Mouse (Mus musculus): ENCODE measurements around the gene Zcchc24.

The Zcchc24 gene

GRCm38 (mm10) chr14:25776294-25776693, 7.5 kb upstream of the Zcchc24 start:
- no peak for DNase-seq (ENCODE audit: low spot score)

GRCm38 (mm10) chr14:25774100-25774499, 5.3 kb upstream of the Zcchc24 start:
- DNase-seq (ENCODE audit: low spot score): no peak

GRCm38 (mm10) chr14:25773039-25773438, 4.2 kb upstream of the Zcchc24 start:
- DNase-seq (ENCODE audit: low spot score): no peak

- DNase-seq (ENCODE audit: low spot score): no peak
These were observed 927 bp upstream of the Zcchc24 start for GRCm38 (mm10) chr14:25769626-25770306.

- DNase-seq (ENCODE audit: low spot score): no peak
These were observed 462 bp downstream of the Zcchc24 start for GRCm38 (mm10) chr14:25768261-25768893.

GRCm38 (mm10) chr14:25767725-25768203, 1.1 kb downstream of the Zcchc24 start:
- no peak for DNase-seq (ENCODE audit: low spot score)

GRCm38 (mm10) chr14:25766441-25766840, 2.4 kb downstream of the Zcchc24 start:
- DNase-seq (ENCODE audit: low spot score): no peak

GRCm38 (mm10) chr14:25765921-25766320, 2.9 kb downstream of the Zcchc24 start:
- DNase-seq (ENCODE audit: low spot score): no peak

GRCm38 (mm10) chr14:25765146-25765545, 3.7 kb downstream of the Zcchc24 start:
- DNase-seq (ENCODE audit: low spot score): no peak

- no peak for DNase-seq (ENCODE audit: low spot score)
These were observed 7.7 kb downstream of the Zcchc24 start for GRCm38 (mm10) chr14:25761184-25761583.

GRCm38 (mm10) chr14:25759981-25760537, 8.8 kb downstream of the Zcchc24 start:
- DNase-seq (ENCODE audit: low spot score): no peak

- DNase-seq (ENCODE audit: low spot score): no peak
These were observed 9.3 kb downstream of the Zcchc24 start for GRCm38 (mm10) chr14:25759551-25759950.

GRCm38 (mm10) chr14:25757917-25758316, 10.9 kb downstream of the Zcchc24 start:
- no peak for DNase-seq (ENCODE audit: low spot score)

GRCm38 (mm10) chr14:25756385-25756990, 12.4 kb downstream of the Zcchc24 start:
- no peak for DNase-seq (ENCODE audit: low spot score)

GRCm38 (mm10) chr14:25755541-25755940, 13.3 kb downstream of the Zcchc24 start:
- no peak for DNase-seq (ENCODE audit: low spot score)

GRCm38 (mm10) chr14:25754531-25755484, 14.0 kb downstream of the Zcchc24 start:
- DNase-seq (ENCODE audit: low spot score): no peak

GRCm38 (mm10) chr14:25753021-25753420, 15.8 kb downstream of the Zcchc24 start:
- no peak for DNase-seq (ENCODE audit: low spot score)

GRCm38 (mm10) chr14:25751067-25751466, 17.8 kb downstream of the Zcchc24 start:
- DNase-seq (ENCODE audit: low spot score): no peak

- no peak for DNase-seq (ENCODE audit: low spot score)
These were observed 18.3 kb downstream of the Zcchc24 start for GRCm38 (mm10) chr14:25750448-25751015.

- no peak for DNase-seq (ENCODE audit: low spot score)
These were observed 19.5 kb downstream of the Zcchc24 start for GRCm38 (mm10) chr14:25749143-25749909.
